Mouse (Mus musculus) liver, adult 2 months (tissue): Measurements from ENCODE around the gene Cdhr3.

ENCODE experiments used
- CTCF ChIP-seq: fragments of 200-500 bp; IDR thresholded peaks from 2 replicates; pipeline ENCODE4 v1.5.1; 2011; ENCODE audit warnings: low read depth, low read length, control low read depth
- POLR2A ChIP-seq: fragments of 200-500 bp; IDR thresholded peaks from 2 replicates; pipeline ENCODE4 v1.6.1; 2011; ENCODE audit warnings: low read length, control low read depth; ENCODE audit not compliant: insufficient read depth; ENCODE audit errors: extremely low read depth

GRCm38 (mm10) chr12:33010026-33010425 is 82.6 kb downstream of the Cdhr3 start:
- TF ChIP-seq POLR2A (no peak), CTCF (peak; percentile 96)
